Mouse (Mus musculus) gastrocnemius, adult 18-20 months (tissue): Measurements from ENCODE around the gene Slc4a1ap. TPM values are rescaled to one million over a fixed set of nuclear protein-coding genes. Genes with fewer than 3 reads are reported as not detected.
A peak's percentile ranks its signal among the peaks of the same experiment; 100 is the strongest.
"Not testable (repeated sequence)": the region's sequence is repeated elsewhere in the genome, so short reads cannot be mapped to it uniquely, and the experiment has no call there.

Source experiments
- DNase-seq: peaks from one replicate; pipeline ENCODE4 v3.0.0; 2021; ENCODE audit warnings: low spot score
- long read RNA-seq, 2 experiments: library from polyadenylated mRNA; stranded (forward); transcript quantifications; one replicate each; pipeline ENCODE4 v2.0.0; 2021
- total RNA-seq, 2 experiments: library from RNA; stranded (reverse); gene quantifications; 2 replicates each; pipeline ENCODE4 v1.2.3; 2021

The Slc4a1ap gene
- 10 to 100 TPM; 21.4 to 24.2 TPM for total RNA-seq
- long read RNA-seq, experiment 1, transcript Slc4a1ap-213 (14 exons, 2,499 nt): major isoform, 5 of 13 reads
- long read RNA-seq, experiment 1, partial matches to known transcripts: 0 of 13 reads
- long read RNA-seq, experiment 1, other reads (novel, unspliced or antisense): 5 of 13 reads
- long read RNA-seq, experiment 2, transcript Slc4a1ap-201 (13 exons, 2,424 nt): minor isoform, 5 of 16 reads
- long read RNA-seq, experiment 2, transcript Slc4a1ap-213 (14 exons, 2,499 nt): major isoform, 7 of 16 reads
- long read RNA-seq, experiment 2, partial matches to known transcripts: 0 of 16 reads
- long read RNA-seq, experiment 2, other reads (novel, unspliced or antisense): 4 of 16 reads

DNA sequence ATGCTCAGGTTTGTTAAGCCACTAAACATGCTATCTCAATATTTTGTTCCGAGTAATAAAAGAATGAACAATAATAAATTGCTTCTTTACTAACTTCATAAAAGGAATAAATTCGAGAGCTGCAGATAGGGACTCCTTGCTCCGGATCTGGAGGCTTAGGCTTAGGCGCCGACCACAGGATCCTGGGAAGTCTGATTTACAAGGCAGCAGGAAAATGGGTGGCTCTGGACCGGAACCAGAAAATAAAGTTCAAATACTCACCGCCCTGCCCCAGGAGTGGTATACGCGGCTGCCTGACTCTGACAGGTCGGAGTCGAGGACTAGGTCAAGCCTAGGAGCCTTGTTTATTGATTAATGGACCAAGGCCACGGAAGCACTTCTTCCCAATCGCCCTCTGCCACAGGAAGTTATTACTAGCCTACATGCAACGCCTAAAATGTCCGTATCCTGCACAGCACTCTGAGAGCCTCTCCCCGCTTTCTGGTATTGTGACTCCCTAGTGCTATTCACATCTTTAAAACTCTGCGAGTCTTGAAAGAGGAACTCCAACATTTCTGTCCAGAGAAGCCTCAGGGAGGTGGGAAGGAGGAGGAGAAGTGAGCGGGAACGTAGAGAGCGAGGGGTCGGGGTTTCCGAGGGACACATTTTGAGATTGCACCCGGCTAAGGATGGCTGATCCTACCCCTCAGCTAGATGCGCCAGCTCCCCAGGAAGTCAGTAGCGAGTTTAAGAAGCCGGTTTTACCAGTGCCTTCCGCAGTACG, at the start of gene Slc4a1ap:
TSS of gene Slc4a1ap (plus strand) at position 642 of the 763 bp plus-strand sequence.
- peak; percentile 82 for DNase-seq

DNA sequence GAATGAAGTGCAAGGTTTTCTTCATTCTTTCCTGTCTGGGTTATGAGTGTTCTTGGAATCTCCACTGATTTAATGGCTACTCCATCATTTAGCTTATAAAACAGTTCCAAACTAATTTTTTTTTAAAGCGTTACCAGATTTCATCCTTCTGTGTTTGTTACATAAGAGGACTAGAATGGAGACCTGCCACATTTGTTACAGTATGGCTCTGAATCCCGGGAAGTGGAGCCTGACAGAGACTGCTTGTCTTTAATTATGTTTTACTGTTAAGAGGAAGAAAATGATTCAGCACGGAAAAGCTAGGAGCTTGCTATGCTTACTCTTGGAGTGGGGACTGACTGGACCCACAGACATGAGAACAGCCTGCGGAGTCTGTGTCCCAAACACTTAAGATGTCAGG, 46.3 kb upstream of the Slc4a1ap start:
- no peak for DNase-seq

DNA sequence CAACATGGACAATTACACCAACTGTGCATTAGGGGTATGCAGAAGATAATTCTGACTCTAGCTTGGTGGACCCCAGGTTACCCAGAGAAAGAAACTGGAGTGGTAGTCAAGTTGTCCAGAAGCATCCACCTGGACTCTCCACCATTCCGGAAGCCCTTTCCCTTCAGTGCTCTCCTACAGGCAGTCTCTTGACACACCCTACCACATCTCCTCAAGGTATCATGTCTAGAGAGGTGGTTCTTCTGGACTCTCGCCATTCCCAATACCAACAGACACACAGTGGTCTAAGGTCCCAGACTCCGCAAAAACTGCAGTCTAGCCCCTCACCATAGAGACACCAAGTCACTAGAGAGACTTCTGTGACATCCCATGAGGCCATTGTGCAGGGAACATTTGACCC, 41.4 kb upstream of the Slc4a1ap start, which contains the start of gene 4930548H24Rik:
TSS of gene 4930548H24Rik (plus strand) at position 301 of the 400 bp plus-strand sequence.
- no peak for DNase-seq

DNA sequence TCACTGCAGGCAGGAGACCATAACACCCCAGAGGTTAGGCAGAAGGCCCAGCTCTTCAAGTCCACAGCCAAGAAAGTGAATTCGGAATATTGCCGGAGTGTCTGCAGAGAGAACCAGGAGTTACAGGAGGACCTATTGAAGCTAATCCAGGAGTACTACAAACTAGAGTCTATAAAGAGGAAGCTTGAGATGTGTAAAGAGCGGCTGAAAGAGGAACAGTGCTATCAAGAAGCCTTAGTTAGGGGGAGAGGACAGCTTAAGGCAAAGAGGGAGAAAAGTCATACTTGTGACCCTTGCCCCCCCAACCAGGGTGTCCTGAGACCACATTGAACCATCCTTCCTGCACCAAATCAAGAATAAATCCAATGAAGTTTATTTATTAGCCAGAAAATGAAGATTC, 38.9 kb upstream of the Slc4a1ap start:
- no peak for DNase-seq

DNA sequence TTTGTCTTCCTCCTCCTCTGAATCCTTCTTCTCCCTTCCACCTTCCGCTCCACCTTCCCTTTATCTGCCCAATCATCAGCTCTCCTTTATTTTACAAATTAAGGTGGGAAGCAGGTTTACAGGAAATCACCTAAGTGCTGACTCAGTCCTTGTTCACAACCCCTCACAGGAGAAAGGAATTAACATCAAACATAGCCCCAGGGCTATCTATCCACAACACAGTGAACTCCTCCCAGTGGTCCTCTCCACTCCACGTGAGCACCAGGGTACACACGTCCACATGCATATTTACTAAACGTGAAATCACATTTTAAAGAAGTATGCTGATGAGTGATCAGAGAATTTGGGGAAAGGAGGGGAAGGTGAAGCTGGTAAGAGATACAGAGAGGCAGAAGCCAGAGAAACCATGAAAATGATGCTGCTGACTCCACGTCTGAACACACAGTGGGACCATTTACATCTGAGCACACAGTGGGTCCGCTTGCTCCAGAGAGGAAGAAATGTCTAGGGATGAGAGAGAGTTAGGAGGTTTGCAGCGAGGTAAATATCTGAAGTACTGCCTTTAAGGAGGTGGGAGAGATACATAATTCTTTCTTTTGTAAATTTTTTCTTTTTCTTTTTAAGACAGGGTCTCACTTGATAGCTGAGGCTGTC, 37.6 kb upstream of the Slc4a1ap start:
- DNase-seq: no peak

DNA sequence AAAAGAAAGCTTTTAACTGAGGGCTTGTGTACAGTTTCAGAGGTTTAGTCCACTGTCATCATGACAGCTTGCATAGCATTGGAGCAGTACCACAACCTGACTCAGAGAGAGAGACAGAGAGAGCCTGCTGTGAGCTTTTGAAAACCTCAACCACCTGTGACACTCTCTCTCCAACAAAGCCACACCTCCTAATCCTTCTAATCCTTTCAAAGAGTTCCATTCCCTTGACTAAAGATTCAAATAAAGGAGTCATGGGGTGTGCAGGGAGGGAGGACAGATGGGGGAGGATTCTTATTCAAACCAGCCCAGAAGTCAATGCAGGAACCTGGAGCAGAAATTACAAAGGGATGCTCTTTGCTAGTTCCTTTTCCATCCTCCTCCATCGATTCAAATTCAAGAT, 34.8 kb upstream of the Slc4a1ap start:
- no peak for DNase-seq

DNA sequence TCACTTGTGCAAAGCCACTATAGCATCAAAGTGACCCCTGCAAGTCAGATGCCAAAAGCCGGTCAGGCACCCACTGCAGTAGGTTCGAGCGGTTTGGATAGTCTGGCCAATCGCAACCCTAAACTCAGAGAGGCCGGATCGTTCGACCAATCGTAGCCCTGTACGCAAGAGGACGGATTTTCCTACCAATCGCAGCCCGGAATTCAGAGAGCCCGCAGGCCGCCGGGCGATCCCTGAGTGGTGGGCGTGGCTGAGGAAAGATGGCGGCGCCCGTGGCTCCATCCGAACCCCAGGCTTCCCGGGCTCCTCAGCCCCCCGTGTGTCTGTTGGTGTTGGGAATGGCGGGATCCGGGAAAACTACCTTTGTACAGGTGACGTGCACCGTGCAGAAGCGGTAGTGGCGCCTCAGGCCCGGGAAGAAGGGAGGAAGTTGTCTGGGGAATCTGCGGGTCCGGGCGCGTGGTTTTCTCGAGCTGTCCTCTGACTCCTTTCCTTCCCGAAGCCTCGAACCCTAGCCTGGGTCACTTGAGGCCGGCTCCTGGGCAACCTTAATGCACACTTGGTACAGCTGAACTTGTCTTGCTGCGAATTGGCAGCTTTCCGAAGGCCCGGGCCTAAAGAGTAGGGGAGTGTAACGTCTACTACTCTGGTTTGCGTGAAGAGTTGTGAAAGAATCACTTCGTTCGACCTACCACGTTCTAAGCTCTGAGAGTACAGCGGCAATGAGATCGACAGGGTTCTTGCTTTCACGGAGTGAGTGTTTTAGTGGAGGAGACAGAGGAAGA, 32.1 kb upstream of the Slc4a1ap start, which contains the start of gene Gpn1:
TSS of gene Gpn1 (plus strand) at position 229 of the 785 bp plus-strand sequence.
- DNase-seq: peak; percentile 91

DNA sequence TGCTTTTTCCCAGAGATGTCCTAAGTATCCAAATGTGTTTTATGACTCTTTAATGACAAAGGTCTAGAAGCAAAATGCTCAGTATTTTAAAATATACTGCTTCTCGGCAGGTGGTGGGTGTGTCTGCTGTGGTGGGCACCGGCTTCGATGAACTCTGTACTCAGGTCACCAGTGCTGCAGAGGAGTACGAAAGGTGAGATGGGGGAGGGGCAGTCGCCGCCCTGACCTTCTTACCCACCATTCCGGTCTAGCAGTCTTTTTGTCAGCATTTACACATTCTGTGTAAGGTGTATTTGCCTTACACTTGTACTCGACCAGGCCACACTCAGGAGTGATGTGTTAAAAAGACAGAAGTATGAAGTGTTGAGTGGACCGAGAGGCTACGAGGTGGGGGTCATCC, 22.0 kb upstream of the Slc4a1ap start:
- DNase-seq: no peak

DNA sequence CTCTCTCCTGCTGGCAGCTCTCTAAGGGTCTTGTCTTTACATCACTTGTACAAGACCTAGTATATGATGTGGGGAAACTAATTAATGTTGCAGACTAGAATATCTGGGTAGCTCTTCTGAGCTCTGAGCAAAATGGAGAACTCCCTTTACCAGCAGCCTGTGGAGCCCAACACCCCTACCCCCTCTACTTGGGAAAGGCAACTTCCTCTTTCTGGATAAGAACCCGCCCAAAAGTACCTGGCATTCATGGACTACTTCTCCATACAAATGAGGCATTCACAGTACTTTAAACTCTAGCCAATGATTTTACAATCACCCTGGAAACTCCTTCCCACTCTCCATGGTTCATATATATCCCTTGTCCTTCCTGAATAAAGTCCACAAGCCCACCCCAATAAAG, 14.3 kb upstream of the Slc4a1ap start:
- DNase-seq: no peak

DNA sequence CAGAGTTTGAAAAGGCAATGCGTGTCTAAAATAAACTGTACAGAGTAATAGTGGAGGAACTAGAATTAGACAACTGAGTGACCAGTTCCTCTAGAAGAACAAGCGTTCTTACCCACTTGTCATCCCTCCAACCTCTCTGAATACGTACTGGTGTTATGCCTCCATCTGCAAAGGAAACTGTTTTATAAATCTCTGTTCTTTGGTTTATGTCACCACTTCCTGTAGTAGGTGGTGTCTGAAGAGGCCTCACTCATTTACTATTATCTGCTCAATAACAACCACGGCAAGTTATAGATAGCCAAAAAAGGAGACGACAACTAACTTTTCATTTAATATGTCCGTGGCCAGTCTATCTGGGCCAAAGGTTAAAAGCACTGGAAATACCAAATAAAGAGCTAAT, 6.2 kb upstream of the Slc4a1ap start:
- DNase-seq: no peak

DNA sequence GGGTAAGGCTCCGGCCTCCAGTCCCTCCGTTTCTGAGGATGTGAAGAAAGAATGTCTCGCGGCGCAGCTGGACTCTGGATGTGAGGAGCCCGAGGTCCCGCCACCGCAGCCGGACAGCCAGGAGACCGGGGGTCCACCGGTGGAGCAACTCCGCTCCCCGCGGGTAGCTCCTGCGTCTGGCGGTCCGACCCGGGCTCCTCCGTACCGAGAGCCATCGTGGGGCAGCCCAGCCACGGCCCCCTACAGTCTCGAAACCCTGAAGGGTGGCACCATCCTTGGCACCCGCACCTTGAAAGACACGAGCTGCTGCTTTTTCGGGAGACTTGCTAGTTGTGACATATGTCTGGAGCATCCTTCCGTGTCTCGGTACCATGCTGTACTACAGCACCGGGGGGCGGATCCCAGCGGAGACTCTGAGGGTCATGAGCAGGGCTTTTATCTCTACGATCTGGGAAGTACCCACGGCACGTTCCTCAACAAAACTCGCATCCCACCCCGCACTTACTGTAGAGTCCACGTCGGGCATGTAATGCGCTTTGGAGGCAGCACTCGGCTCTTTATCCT, 404 bp downstream of the Slc4a1ap start:
- no peak for DNase-seq

DNA sequence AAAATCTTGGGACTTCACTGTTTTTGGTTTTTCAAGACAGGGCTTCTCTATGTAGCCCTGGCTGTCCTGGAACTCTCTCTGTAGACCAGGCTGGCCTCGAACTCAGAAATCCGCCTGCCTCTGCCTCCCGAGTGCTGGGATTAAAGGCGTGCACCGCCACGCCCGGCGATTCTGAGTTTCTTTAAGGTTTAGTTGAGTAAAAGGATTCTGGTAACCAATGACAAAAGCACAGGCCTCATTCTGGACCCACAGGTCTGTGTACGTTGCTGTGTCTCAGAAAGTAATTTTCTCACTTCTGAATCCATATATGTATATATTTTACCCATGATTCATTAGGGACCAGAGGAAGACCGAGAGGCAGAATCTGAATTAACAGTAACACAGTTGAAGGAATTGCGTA, 912 bp downstream of the Slc4a1ap start, which contains the start of gene Supt7l:
TSS of gene Supt7l (minus strand) at position 101 of the 400 bp plus-strand sequence.
- DNase-seq: not testable (repeated sequence)

DNA sequence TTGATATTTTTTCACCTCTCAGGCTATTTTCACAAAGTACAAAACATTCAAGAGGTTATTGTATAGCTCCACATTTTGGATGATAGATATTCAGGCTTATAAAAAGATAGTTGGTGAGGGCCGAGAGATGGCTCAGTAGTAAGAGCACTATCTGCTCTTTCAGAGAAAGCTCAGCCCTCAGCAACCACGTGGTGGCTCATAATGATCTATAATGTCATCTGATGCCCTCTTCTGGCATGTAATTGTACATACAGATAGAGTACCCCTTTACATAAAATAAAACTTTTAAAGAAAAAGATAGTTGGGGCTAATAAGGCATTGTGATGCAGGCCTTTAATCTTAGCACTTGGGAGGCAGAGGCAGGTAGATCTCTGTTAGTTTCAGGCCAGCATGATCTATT, 1.8 kb downstream of the Slc4a1ap start:
- DNase-seq: no peak

DNA sequence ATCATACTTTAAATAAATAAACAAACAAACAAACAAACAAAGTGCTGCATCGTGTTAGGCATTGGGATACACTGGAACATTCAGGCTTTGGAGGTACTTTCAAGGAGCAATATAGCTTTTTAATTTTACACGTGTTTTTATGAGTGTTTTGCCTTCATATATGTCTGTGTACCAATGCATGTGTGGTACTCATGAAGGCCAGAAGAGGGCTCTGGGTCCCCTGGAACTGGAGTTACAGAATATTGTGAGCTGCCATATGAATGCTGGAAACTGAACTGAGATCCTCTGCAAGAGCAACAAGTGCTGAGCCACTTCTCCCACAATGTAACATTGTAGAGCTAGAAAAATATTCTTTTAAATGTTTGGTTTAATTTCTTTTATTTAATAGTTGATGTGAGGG, 8.4 kb downstream of the Slc4a1ap start:
- no peak for DNase-seq

DNA sequence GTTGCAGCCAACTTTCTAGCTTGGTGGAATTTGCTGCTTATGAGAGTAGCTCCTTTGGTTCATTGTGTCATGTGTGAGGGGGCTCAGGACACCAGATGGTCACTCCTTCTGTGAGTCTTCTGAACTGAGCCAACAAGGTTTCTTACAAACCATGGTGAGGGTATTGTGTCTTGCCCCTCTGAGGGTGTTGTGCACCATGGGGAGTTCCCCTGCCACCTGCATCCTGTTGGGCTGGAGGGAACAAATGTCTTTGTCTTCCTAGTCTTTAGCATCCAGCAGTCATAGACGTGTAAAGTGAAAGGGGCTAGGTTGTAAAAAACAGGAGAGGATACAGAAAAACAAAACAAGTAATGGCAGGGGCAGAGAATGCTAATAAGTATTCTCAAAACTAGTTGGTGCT, 32.6 kb downstream of the Slc4a1ap start:
- DNase-seq: no peak

DNA sequence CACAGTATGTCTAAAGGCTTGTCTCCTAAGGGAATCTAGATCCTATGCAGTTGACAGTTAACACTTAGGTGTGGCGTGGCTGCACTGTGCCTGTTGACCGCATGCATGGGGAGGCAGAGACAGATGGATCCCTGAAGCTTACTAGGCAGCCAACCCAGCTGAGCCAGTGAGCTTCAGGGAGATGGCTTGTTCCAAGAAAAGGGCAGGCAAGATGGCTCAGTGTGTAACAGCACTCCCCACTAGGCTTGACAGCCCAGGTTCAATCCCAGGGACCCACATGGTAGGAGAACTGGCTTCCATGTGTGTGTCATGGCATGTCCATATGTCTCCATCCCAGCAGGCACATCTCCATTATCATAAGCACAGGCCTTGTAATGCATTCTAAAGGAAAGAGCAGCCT, 33.6 kb downstream of the Slc4a1ap start:
- no peak for DNase-seq

DNA sequence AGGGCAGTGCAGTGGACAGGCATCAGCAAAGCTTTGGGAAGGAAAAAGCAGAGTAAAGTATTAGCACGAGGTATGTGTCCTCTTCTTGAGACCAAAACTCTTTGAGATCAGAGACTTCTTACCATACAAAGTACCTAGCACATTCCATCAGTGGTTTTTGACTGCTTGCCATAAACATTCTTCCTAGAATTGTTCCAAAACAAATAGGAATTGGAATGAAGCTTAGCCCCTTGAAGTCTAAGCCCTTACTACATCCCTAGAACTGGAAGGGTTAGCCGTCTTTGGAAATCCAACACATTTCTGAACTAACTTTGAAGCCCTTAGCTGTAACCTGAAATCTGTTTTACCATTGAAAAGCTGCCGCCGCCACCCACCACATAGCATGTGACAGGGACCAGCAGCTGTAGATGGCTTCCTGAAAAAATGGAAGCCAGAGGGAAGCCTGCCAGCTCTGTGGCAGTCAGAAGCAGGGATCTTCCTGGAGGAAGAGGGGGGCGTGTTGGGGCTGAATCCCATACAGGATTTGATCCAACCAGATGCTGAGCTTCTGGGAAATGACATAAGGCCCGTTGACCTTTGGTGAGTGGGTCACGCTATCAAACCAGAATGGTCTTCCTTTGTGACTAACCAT, 35.4 kb downstream of the Slc4a1ap start:
- DNase-seq: no peak

DNA sequence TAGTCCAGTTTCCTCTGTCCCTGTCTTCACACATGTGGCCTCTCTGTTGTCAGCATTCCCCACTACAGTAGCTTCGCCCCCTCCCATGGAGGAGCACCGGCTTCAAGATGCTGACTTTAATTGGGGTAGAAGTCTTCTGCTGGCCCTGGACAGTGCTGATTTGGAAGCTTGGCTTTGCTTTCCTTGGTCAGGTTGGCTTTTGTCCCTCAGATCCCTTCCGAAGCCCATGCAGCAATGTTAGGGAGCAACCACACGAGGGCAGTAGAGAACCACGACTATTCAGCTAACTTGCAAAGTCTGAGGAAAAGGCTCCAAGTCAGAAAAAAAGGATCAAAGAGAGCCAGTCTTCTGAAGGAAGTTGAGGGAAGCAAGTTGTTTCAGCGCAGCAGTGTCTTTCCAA, 36.7 kb downstream of the Slc4a1ap start:
- DNase-seq: peak; percentile 83

DNA sequence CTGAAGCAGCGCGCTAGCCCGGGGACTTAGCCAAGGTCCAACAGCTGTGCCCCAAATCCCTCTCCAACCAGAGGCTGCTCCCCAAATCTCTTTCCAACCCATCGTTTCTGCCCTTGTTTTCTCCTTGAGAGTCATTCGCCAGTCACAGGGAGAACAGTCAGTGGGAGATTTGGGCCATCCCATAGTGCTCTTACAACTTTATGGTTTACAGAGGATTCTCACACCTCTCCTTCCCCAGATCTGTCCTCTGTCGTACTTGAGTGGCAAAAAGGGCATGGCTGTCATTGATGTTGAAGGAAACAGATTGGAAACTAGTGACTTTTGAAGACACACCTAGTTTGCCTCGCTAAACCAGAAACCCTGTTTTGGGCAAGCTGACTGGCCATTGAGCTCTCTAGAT, 37.1 kb downstream of the Slc4a1ap start:
- no peak for DNase-seq

DNA sequence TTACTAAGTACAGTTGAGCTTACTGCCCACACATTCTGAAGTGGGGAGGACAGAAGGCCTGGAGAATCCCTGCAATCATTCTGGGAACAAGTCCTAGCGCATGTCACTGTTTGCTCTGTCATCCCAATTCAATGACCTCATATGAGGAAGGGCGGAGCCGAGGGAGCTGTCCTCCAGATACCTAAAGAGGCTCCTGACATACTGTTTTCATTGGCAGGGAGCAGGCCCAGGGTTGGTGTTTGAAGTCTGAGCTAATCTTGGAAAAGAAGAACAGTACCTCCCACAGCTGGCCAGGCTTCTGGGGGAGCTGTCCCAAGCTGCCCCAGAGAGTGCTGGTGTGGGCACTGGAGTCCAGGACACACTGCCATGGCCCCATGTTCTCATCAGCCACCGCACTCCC, 38.2 kb downstream of the Slc4a1ap start:
- DNase-seq: peak; percentile 58
